Comparison of ENCODE assay signal across 8 mouse cellular contexts in genomic region chr12:76307964-76308363, GRCm38 (mm10). TPM values are rescaled to one million over a fixed set of nuclear protein-coding genes. Genes with fewer than 3 reads are reported as not detected.
A peak's percentile ranks its signal among the peaks of the same experiment; 100 is the strongest.
DNase-seq lines count a peak whose midpoint lies in the region; ATAC-seq and TF ChIP-seq lines count a peak whose summit lies in the region.

No protein-coding gene starts in this region.

- no peak for DNase-seq in kidney, adult 18-20 months
- peak; percentile 66 for DNase-seq in CD4-positive, CD25-positive, alpha-beta regulatory T cell, adult 2 months (ENCODE audit: low read depth, low spot score)
- DNase-seq in kidney, postnatal 10 days, result peak; percentile 49
- DNase-seq in skeletal muscle tissue, adult 2 months (ENCODE audit: low read depth, low spot score), result peak; percentile 43
- DNase-seq in gastrocnemius, postnatal 4 days (ENCODE audit: low spot score in 2 of 2), result no peak
- DNase-seq in gastrocnemius, postnatal 10 days, result no peak

- 12% methylated on average over 9 of the region's 9 CpGs for WGBS in kidney, embryonic 16.5 days

- H3K27me3 ChIP-seq in kidney, embryonic 16.5 days (ENCODE audit: insufficient read depth, low read length), result no peaks in the 10 kb centered on the region

- peak; percentile 77 for ATAC-seq in kidney, embryonic 16.5 days (ENCODE audit: low FRiP score, low TSS enrichment)

- H3K9ac ChIP-seq in kidney, embryonic 16.5 days (replicated peaks; ENCODE audit: low read length), result no peak overlapping the region

- H3K36me3 ChIP-seq in kidney, embryonic 16.5 days (ENCODE audit: insufficient read depth, low read length), result peaks cover 11% of the 10 kb centered on the region

- peak overlapping the region; percentile 88 for H3K27ac ChIP-seq in kidney, embryonic 16.5 days (ENCODE audit: low read length)
- H3K27ac ChIP-seq in embryonic fibroblast, embryonic 13.5 days (ENCODE audit: insufficient read depth, low read length), result peak overlapping the region; percentile 86

- H3K4me1 ChIP-seq in kidney, embryonic 16.5 days (ENCODE audit: insufficient read depth, low read length), result peaks cover 18% of the 10 kb centered on the region
- H3K4me1 ChIP-seq in embryonic fibroblast, embryonic 13.5 days (ENCODE audit: control insufficient read depth, insufficient read depth, low read length), result peaks cover 5% of the 10 kb centered on the region; the same call in 1 of the 2 replicates

- H3K4me3 ChIP-seq in kidney, embryonic 16.5 days (ENCODE audit: low read length), result no peak overlapping the region
- no peak overlapping the region for H3K4me3 ChIP-seq in embryonic fibroblast, embryonic 13.5 days (ENCODE audit: insufficient read depth, low read length)

- TF ChIP-seq CTCF in embryonic fibroblast, embryonic 13.5 days (IDR thresholded peaks at IDR 0.05; ENCODE audit: borderline replicate concordance, insufficient read depth, low read length), result no peak

- no peak overlapping the region for H3K4me2 ChIP-seq in kidney, embryonic 16.5 days (replicated peaks; ENCODE audit: low read depth, low read length)

- H3K9me3 ChIP-seq in kidney, embryonic 16.5 days (ENCODE audit: low read length), result no peaks in the 10 kb centered on the region

- TF ChIP-seq POLR2A in embryonic fibroblast, embryonic 13.5 days (IDR thresholded peaks at IDR 0.05; ENCODE audit: low read depth, low read length), result no peak

RNA-seq across cellular contexts. Expression of gene Akap5, which starts 16.7 kb away (rescaled TPM):
- 1.4 and 1.9 TPM in 2 replicates for polyA plus RNA-seq in kidney, embryonic 16.5 days (2015; fragmentation: Nextera tagmentation; extraction: Ambion mirVana)
- 0.68 TPM in 2 replicates for polyA plus RNA-seq in embryonic fibroblast, embryonic 13.5 days (2011; ENCODE audit: insufficient read length, low read depth, missing spikeins)
- total RNA-seq in gastrocnemius, postnatal 4 days (2021), result 1 to 10 TPM; 1.6 to 1.7 TPM
- total RNA-seq in gastrocnemius, postnatal 10 days (2021), result 1 to 10 TPM; 1.8 to 2.1 TPM

RNA-seq across cellular contexts. Expression of gene Mthfd1, which starts 52.9 kb away (rescaled TPM):
- 119 and 127 TPM in 2 replicates for polyA plus RNA-seq in kidney, embryonic 16.5 days (2015; fragmentation: Nextera tagmentation; extraction: Ambion mirVana)
- 30.9 and 38.6 TPM in 2 replicates for polyA plus RNA-seq in embryonic fibroblast, embryonic 13.5 days (2011; ENCODE audit: insufficient read length, low read depth, missing spikeins)
- total RNA-seq in gastrocnemius, postnatal 4 days (2021), result 10 to 100 TPM; 22.9 to 25.5 TPM
- total RNA-seq in gastrocnemius, postnatal 10 days (2021), result 10 to 100 TPM; 30.3 to 30.4 TPM

Comparison
In these comparisons a context has a peak if more than half of its experiments do, and no peak if none do; other contexts are left out.
1. DNase-seq: peak in CD4-positive, CD25-positive, alpha-beta regulatory T cell, adult 2 months (single experiment), kidney, postnatal 10 days (single experiment) and skeletal muscle tissue, adult 2 months (single experiment); none in kidney, adult 18-20 months (single experiment), gastrocnemius, postnatal 4 days (0 of 2) and gastrocnemius, postnatal 10 days (single experiment).